1 mouse cellular context compared by ENCODE assay signal in genomic region chr11:71005046-71005445, GRCm38 (mm10).
TF ChIP-seq lines count a peak whose summit lies in the region.

No protein-coding gene starts in this region.

TF ChIP-seq in MEL, 35 proteins besides CTCF, POLR2A, EP300 and RAD21 (continued from another document):
- TF ChIP-seq RCOR1 (IDR thresholded peaks at IDR 0.05; ENCODE audit: low read depth, low read length) (no peak), ZC3H11A (IDR thresholded peaks at IDR 0.05; ENCODE audit: low read depth, low read length) (no peak)
TF ChIP-seq in MEL: peak in this region for 0.
